Mouse (Mus musculus): ENCODE data around the gene Tmem246.
A peak's percentile ranks its signal among the peaks of the same experiment; 100 is the strongest.
"Not testable (repeated sequence)": the region's sequence is repeated elsewhere in the genome, so short reads cannot be mapped to it uniquely, and the experiment has no call there.

Gene Tmem246

GRCm38 (mm10) chr4:49597183-49598100 is at the start of gene Tmem246:
Tmem246 (minus strand) TSS chr4:49597876.
- DNase-seq (ENCODE audit: inconsistent ontology term) = peak; percentile 88

GRCm38 (mm10) chr4:49639913-49640312 is 42.2 kb upstream of the Tmem246 start:
- DNase-seq (ENCODE audit: inconsistent ontology term) = no peak

- DNase-seq (ENCODE audit: inconsistent ontology term) = no peak
Measured at GRCm38 (mm10) chr4:49637821-49638220, 40.1 kb upstream of the Tmem246 start.

- DNase-seq (ENCODE audit: inconsistent ontology term) = no peak
Measured at GRCm38 (mm10) chr4:49632139-49632481, 34.4 kb upstream of the Tmem246 start.

- DNase-seq (ENCODE audit: inconsistent ontology term) = peak; percentile 96
Measured at GRCm38 (mm10) chr4:49631319-49632138, 33.9 kb upstream of the Tmem246 start, which contains the start of gene Rnf20. Rnf20 (plus strand) TSS chr4:49632006.

- DNase-seq (ENCODE audit: inconsistent ontology term) = no peak
Measured at GRCm38 (mm10) chr4:49628941-49629340, 31.3 kb upstream of the Tmem246 start.

GRCm38 (mm10) chr4:49626973-49627372 is 29.3 kb upstream of the Tmem246 start:
- DNase-seq (ENCODE audit: inconsistent ontology term) = peak; percentile 14

GRCm38 (mm10) chr4:49624969-49625368 is 27.3 kb upstream of the Tmem246 start:
- DNase-seq (ENCODE audit: inconsistent ontology term) = not testable (repeated sequence)

- DNase-seq (ENCODE audit: inconsistent ontology term) = no peak
Measured at GRCm38 (mm10) chr4:49623916-49624315, 26.2 kb upstream of the Tmem246 start.

GRCm38 (mm10) chr4:49622272-49622671 is 24.6 kb upstream of the Tmem246 start:
- DNase-seq (ENCODE audit: inconsistent ontology term) = no peak

- not testable (repeated sequence) for DNase-seq (ENCODE audit: inconsistent ontology term)
Measured at GRCm38 (mm10) chr4:49619861-49620260, 22.2 kb upstream of the Tmem246 start.

- no peak for DNase-seq (ENCODE audit: inconsistent ontology term)
Measured at GRCm38 (mm10) chr4:49616924-49617323, 19.2 kb upstream of the Tmem246 start.

GRCm38 (mm10) chr4:49605459-49605858 is 7.8 kb upstream of the Tmem246 start:
- no peak for DNase-seq (ENCODE audit: inconsistent ontology term)

GRCm38 (mm10) chr4:49604616-49605015 is 6.9 kb upstream of the Tmem246 start:
- no peak for DNase-seq (ENCODE audit: inconsistent ontology term)

- no peak for DNase-seq (ENCODE audit: inconsistent ontology term)
Measured at GRCm38 (mm10) chr4:49604016-49604546, 6.4 kb upstream of the Tmem246 start.

- DNase-seq (ENCODE audit: inconsistent ontology term) = no peak
Measured at GRCm38 (mm10) chr4:49603161-49603560, 5.5 kb upstream of the Tmem246 start.

- no peak for DNase-seq (ENCODE audit: inconsistent ontology term)
Measured at GRCm38 (mm10) chr4:49596846-49597182, 862 bp downstream of the Tmem246 start.

GRCm38 (mm10) chr4:49590152-49590551 is 7.5 kb downstream of the Tmem246 start:
- no peak for DNase-seq (ENCODE audit: inconsistent ontology term)

GRCm38 (mm10) chr4:49586811-49587210 is 10.9 kb downstream of the Tmem246 start:
- DNase-seq (ENCODE audit: inconsistent ontology term) = no peak

- DNase-seq (ENCODE audit: inconsistent ontology term) = peak; percentile 56
Measured at GRCm38 (mm10) chr4:49585524-49586101, 12.1 kb downstream of the Tmem246 start.

GRCm38 (mm10) chr4:49583965-49584831 is 13.5 kb downstream of the Tmem246 start:
- peak; percentile 87 for DNase-seq (ENCODE audit: inconsistent ontology term)

All from Muller cell, postnatal 12 days (primary cell).